Mouse (Mus musculus): ENCODE measurements at regions not wholly inside any gene's neighbourhood (a gene's known extent, or its start where the extent isn't known, plus 50 kb on each side); places are given as distances from the start of the nearest gene placed in this dataset.

DNA sequence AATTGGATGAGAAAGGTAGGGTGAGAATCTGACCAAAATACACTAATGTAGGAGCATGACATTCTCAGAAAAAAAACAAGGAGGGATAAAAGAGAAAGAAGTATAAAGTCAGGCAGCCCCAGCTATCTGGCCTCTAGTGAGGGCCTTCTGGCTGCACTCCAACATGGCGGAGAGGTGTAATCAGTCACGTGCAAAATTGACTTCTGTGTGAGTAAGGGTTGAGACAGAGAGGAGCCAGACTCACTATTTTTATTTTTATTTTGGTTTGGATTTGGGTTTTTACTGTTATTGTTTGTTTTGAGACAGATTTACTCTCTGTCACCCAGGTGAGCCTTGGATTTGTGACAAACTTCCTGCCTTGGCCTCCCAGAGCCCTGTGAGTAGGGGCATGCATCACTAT lies 174.0 kb upstream of the Tars start:
- no peaks in the 10 kb centered on the region for H3K4me1 ChIP-seq (ENCODE audit: control insufficient read depth, insufficient read depth, low read length)
- no peak overlapping the region for H3K27ac ChIP-seq (ENCODE audit: low read length)
- 87% methylated on average over 2 of the region's 2 CpGs for WGBS

DNA sequence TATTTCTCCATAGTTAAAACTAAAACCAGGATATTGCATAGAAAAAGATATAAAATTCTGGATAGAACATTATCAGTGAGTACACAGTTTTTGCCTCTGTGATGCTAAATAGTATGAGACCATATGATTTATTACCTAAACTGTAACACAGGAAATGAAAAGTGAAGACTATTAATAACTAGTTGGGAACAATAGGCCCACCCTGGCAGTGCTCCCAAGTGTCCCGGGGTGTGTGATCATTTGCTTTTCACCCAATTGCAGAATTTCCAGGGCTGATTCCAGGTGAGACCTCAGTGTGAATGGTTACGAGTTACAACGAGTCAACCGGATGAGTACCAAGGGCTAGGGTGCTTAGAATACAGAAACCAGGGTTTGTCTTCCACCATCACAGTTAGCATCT lies 172.6 kb upstream of the Tars start:
- Histone ChIP-seq H3K4me2 (ENCODE audit: low read length) (no peak overlapping the region), H3K27ac (ENCODE audit: low read length) (no peak overlapping the region), H3K27me3 (ENCODE audit: control insufficient read depth, insufficient read depth, low read depth, low read length) (no peaks in the 10 kb centered on the region), H3K36me3 (ENCODE audit: control insufficient read depth, insufficient read depth, low read length) (no peaks in the 10 kb centered on the region), H3K9me3 (replicated peaks; ENCODE audit: control insufficient read depth, low read length, poor library complexity, severe bottlenecking) (no peaks in the 10 kb centered on the region), H3K4me3 (ENCODE audit: low read depth, low read length) (no peak overlapping the region), H3K4me1 (ENCODE audit: control insufficient read depth, insufficient read depth, low read length) (no peaks in the 10 kb centered on the region), H3K9ac (ENCODE audit: low read depth, low read length) (no peak overlapping the region)
- WGBS = 95% methylated on average over 4 of the region's 4 CpGs
- no peak for ATAC-seq

More for the DNA sequence above, 174.0 kb upstream of the Tars start:
- ATAC-seq = no peak
- no peaks in the 10 kb centered on the region for H3K9me3 ChIP-seq (replicated peaks; ENCODE audit: control insufficient read depth, low read length, poor library complexity, severe bottlenecking)
- no peaks in the 10 kb centered on the region for H3K27me3 ChIP-seq (ENCODE audit: control insufficient read depth, insufficient read depth, low read depth, low read length)
- H3K4me2 ChIP-seq (ENCODE audit: low read length) = no peak overlapping the region
- no peak overlapping the region for H3K9ac ChIP-seq (ENCODE audit: low read depth, low read length)
- no peak overlapping the region for H3K4me3 ChIP-seq (ENCODE audit: low read depth, low read length)
- no peaks in the 10 kb centered on the region for H3K36me3 ChIP-seq (ENCODE audit: control insufficient read depth, insufficient read depth, low read length)

DNA sequence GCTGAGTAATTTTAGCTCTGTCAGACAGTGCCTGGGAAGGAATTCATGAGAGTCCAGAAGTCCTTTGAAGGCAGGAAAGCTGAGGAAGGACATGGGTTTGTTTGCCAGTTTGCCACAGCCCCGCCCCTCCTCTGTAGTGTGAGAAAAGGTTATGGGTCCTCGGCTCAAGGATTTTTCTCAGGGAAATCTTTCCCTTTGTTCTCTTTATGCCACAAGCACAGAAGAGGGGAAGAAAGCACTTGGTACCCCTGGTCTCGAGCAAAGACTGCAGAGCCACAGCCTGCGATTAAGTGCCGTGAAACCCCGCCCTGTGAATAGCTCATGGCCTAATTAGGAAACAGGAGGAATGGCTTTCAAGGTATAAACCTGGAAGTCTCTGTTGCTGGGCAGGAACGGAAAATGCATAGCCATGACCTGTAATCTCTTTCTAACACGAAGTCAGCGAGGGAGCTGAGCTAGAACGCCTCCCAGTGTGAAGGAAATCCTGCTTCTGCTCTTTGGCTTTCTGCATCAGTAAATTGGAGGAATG lies 166.1 kb upstream of the Tars start:
- no peaks in the 10 kb centered on the region for H3K36me3 ChIP-seq (ENCODE audit: control insufficient read depth, insufficient read depth, low read length)
- H3K9me3 ChIP-seq (replicated peaks; ENCODE audit: control insufficient read depth, low read length, poor library complexity, severe bottlenecking) = no peaks in the 10 kb centered on the region
- H3K27me3 ChIP-seq (ENCODE audit: control insufficient read depth, insufficient read depth, low read depth, low read length) = no peaks in the 10 kb centered on the region
- peaks cover 6% of the 10 kb centered on the region; the same call in 1 of the 2 replicates for H3K4me1 ChIP-seq (ENCODE audit: control insufficient read depth, insufficient read depth, low read length)
- ATAC-seq = peak; percentile 66
- WGBS = 11% methylated on average over 10 of the region's 10 CpGs
- peak overlapping the region; percentile 46 for H3K4me2 ChIP-seq (ENCODE audit: low read length)
- H3K27ac ChIP-seq (ENCODE audit: low read length) = no peak overlapping the region
- no peak overlapping the region; the same call in 1 of the 2 replicates for H3K4me3 ChIP-seq (ENCODE audit: low read depth, low read length)
- peak overlapping the region; percentile 48; the same call in 1 of the 2 replicates for H3K9ac ChIP-seq (ENCODE audit: low read depth, low read length)

DNA sequence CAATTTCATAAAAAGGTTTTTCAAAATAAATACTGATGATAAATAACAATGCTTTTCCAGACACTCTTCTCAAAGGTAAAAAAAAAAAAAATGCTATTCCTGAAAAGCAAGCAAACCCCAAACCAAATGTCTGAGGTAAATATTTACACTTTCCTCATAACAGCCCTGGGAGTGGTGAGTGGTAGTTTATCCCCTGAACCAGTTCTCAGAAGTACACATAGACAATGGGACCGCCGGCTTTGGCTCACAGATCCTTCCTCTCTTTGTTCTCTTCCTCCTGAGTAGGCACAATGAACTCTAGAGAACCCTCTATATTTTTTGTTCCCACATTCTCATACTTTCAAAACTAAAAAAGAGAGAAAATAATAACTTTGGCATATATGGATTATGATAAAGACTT lies 153.1 kb upstream of the Tars start:
- H3K4me1 ChIP-seq (ENCODE audit: control insufficient read depth, insufficient read depth, low read length) = no peaks in the 10 kb centered on the region
- H3K4me3 ChIP-seq (ENCODE audit: low read depth, low read length) = no peak overlapping the region
- H3K9ac ChIP-seq (ENCODE audit: low read depth, low read length) = no peak overlapping the region
- no peaks in the 10 kb centered on the region for H3K9me3 ChIP-seq (replicated peaks; ENCODE audit: control insufficient read depth, low read length, poor library complexity, severe bottlenecking)
- H3K27ac ChIP-seq (ENCODE audit: low read length) = no peak overlapping the region
- no peak overlapping the region for H3K4me2 ChIP-seq (ENCODE audit: low read length)
- 55% methylated on average over 2 of the region's 2 CpGs for WGBS
- ATAC-seq = no peak
- no peaks in the 10 kb centered on the region for H3K27me3 ChIP-seq (ENCODE audit: control insufficient read depth, insufficient read depth, low read depth, low read length)
- H3K36me3 ChIP-seq (ENCODE audit: control insufficient read depth, insufficient read depth, low read length) = no peaks in the 10 kb centered on the region

DNA sequence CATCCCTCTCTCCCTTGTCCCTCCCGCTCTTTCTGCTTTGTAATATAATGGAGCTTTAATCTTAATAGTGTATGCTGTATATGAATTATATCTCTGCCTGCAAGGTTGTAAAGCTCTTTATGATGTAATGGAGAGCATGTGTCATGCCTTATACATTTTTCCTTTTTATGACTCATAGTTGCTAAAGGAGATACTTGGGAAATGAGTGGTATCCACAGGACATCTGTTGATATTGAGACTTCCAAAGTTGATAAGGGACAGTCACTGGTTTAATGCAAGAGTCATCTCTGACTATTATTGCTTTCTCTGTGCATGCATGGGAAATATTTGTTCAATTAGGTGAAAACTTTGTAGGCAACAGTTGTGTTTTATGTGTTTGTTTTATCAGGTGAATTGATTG lies 152.6 kb upstream of the Tars start:
- WGBS = 86% methylated on average over 1 of the region's 1 CpGs
- Histone ChIP-seq H3K4me1 (ENCODE audit: control insufficient read depth, insufficient read depth, low read length) (no peaks in the 10 kb centered on the region), H3K36me3 (ENCODE audit: control insufficient read depth, insufficient read depth, low read length) (no peaks in the 10 kb centered on the region), H3K27me3 (ENCODE audit: control insufficient read depth, insufficient read depth, low read depth, low read length) (no peaks in the 10 kb centered on the region), H3K9me3 (replicated peaks; ENCODE audit: control insufficient read depth, low read length, poor library complexity, severe bottlenecking) (no peaks in the 10 kb centered on the region), H3K4me3 (ENCODE audit: low read depth, low read length) (no peak overlapping the region), H3K9ac (ENCODE audit: low read depth, low read length) (no peak overlapping the region), H3K27ac (ENCODE audit: low read length) (no peak overlapping the region), H3K4me2 (ENCODE audit: low read length) (no peak overlapping the region)
- ATAC-seq = no peak

DNA sequence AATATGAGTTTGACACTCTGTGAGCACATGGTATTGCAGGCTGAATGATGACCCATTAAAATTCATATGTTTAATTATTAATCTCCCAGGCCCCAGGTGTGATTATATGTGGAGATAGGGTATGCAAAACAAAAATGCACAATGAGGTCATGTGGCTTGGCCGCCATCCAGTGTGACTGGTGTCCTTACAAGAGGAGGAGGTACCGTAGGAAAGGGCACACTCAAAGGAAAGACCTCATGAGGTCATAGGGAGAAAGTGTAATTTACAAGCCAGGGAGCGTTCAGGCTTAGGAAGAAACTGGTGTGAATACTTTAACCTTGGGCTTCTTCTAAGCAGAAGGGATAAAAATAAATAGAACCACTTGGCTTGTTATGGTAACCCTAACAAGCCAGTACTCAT lies 140.0 kb upstream of the Tars start:
- H3K9me3 ChIP-seq (replicated peaks; ENCODE audit: control insufficient read depth, low read length, poor library complexity, severe bottlenecking) = no peaks in the 10 kb centered on the region
- no peak for ATAC-seq
- no peaks in the 10 kb centered on the region for H3K27me3 ChIP-seq (ENCODE audit: control insufficient read depth, insufficient read depth, low read depth, low read length)
- no peaks in the 10 kb centered on the region for H3K36me3 ChIP-seq (ENCODE audit: control insufficient read depth, insufficient read depth, low read length)
- H3K4me3 ChIP-seq (ENCODE audit: low read depth, low read length) = no peak overlapping the region
- no peak overlapping the region for H3K27ac ChIP-seq (ENCODE audit: low read length)
- no peaks in the 10 kb centered on the region for H3K4me1 ChIP-seq (ENCODE audit: control insufficient read depth, insufficient read depth, low read length)
- 68% methylated on average over 3 of the region's 3 CpGs for WGBS
- no peak overlapping the region for H3K4me2 ChIP-seq (ENCODE audit: low read length)
- no peak overlapping the region for H3K9ac ChIP-seq (ENCODE audit: low read depth, low read length)

DNA sequence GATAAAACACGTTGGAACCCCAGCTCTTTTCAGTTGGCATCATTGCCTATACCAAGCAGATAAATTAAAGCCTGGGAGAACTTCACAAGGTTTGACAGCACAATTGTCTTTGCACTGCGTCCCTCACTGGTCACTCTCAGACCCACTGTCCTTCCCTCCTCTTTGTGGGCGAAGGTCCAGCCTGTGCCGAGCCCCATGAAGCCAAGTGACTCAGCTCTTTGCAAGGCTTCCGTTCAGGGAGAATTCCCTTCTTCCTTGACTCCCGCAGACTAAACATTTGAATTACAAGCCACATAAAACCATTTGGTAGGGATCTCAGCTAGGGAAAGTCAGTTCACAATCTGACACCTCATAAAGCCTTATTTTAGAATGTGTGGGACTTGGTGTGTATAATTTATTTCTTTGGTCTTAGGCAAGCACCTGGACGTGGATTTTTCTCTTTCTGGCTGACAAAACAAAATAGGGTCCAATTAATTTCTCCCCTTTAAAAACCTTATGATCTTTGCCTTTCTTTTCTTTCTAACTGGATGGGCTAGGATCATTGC lies 136.7 kb upstream of the Tars start:
- Histone ChIP-seq H3K4me3 (ENCODE audit: low read depth, low read length) (no peak overlapping the region), H3K27me3 (ENCODE audit: control insufficient read depth, insufficient read depth, low read depth, low read length) (no peaks in the 10 kb centered on the region), H3K9me3 (replicated peaks; ENCODE audit: control insufficient read depth, low read length, poor library complexity, severe bottlenecking) (no peaks in the 10 kb centered on the region), H3K9ac (ENCODE audit: low read depth, low read length) (no peak overlapping the region), H3K4me2 (ENCODE audit: low read length) (no peak overlapping the region), H3K4me1 (ENCODE audit: control insufficient read depth, insufficient read depth, low read length) (no peaks in the 10 kb centered on the region), H3K36me3 (ENCODE audit: control insufficient read depth, insufficient read depth, low read length) (no peaks in the 10 kb centered on the region), H3K27ac (ENCODE audit: low read length) (no peak overlapping the region)
- 83% methylated on average over 7 of the region's 7 CpGs for WGBS
- ATAC-seq = no peak

DNA sequence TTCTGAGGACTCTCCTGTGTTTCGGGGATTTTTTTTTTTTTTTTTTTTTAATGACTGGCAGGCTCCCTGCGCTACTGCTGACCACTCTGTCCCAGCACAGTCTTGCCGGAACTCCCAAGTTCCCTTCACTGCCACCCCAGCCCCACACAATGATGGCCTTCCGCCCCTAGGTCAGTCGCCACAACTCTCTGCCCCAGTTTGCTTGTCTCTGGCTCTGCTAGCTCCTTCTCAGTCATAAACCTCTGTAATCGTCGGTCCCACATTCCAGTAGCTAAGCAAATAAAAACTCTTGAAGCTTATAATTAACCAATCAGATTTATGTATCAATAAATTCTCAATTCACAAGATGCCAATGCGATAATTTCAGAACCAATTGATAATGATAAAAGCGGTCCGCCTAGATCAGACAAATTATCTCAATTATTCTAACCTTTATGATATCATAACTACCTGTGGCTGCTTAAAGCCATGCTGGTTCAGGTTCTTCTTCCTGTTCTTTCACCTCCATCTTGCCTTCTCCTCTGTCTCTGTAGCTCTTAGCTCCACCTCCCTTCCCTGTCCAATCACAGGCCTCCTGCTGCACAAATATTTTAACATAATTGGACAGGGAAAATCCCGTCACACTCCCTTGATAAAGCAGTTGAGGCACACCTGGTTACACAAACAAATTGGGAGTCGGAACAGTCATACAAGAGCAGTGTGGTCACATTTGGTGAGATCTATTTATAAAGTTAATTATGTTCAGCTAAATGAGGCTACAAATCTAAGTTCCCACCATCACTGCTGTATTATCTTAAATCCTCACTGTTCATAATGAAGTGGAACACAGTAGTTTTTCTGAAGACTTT lies 135.2 kb upstream of the Tars start:
- no peak for ATAC-seq
- no peak overlapping the region for H3K4me3 ChIP-seq (ENCODE audit: low read depth, low read length)
- WGBS = 88% methylated on average over 12 of the region's 12 CpGs

DNA sequence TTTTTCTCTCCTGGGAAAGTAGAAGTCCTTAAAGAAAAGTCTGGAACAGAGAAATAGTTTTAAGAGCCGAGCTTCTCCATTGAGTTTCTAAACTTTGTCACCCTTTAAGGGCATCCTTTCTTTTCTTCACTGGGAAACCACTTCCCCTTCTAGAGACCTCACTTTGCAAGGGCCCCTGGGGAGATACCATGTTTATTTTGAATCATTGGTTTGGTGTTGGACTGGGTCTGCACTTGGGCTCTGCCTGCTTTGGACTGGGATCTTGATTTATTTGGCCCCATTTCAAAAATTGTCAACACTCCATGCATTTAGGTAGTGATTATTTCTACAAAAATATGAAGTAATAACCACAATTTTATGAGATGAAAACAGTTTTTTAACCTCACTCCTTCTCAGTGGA lies 134.2 kb upstream of the Tars start:
- H3K27me3 ChIP-seq (ENCODE audit: control insufficient read depth, insufficient read depth, low read depth, low read length) = no peaks in the 10 kb centered on the region
- WGBS = 63% methylated on average over 1 of the region's 1 CpGs
- no peaks in the 10 kb centered on the region for H3K36me3 ChIP-seq (ENCODE audit: control insufficient read depth, insufficient read depth, low read length)
- H3K4me3 ChIP-seq (ENCODE audit: low read depth, low read length) = no peak overlapping the region
- H3K4me2 ChIP-seq (ENCODE audit: low read length) = no peak overlapping the region
- no peak overlapping the region for H3K27ac ChIP-seq (ENCODE audit: low read length)
- no peak for ATAC-seq
- no peaks in the 10 kb centered on the region for H3K9me3 ChIP-seq (replicated peaks; ENCODE audit: control insufficient read depth, low read length, poor library complexity, severe bottlenecking)
- H3K4me1 ChIP-seq (ENCODE audit: control insufficient read depth, insufficient read depth, low read length) = no peaks in the 10 kb centered on the region
- H3K9ac ChIP-seq (ENCODE audit: low read depth, low read length) = no peak overlapping the region

More for the DNA sequence above, 135.2 kb upstream of the Tars start:
- no peak overlapping the region for H3K4me2 ChIP-seq (ENCODE audit: low read length)
- no peaks in the 10 kb centered on the region for H3K36me3 ChIP-seq (ENCODE audit: control insufficient read depth, insufficient read depth, low read length)
- no peaks in the 10 kb centered on the region for H3K27me3 ChIP-seq (ENCODE audit: control insufficient read depth, insufficient read depth, low read depth, low read length)
- no peaks in the 10 kb centered on the region for H3K4me1 ChIP-seq (ENCODE audit: control insufficient read depth, insufficient read depth, low read length)
- H3K9ac ChIP-seq (ENCODE audit: low read depth, low read length) = no peak overlapping the region
- no peaks in the 10 kb centered on the region for H3K9me3 ChIP-seq (replicated peaks; ENCODE audit: control insufficient read depth, low read length, poor library complexity, severe bottlenecking)
- no peak overlapping the region for H3K27ac ChIP-seq (ENCODE audit: low read length)

All from midbrain, embryonic 16.5 days (tissue).